Mouse (Mus musculus) heart, postnatal 14 days (tissue): ENCODE measurements around the gene Pde1b. TPM values are rescaled to one million over a fixed set of nuclear protein-coding genes. Genes with fewer than 3 reads are reported as not detected.

ENCODE experiments used
- DNase-seq, 2 experiments: peaks; one replicate each; pipeline ENCODE4 v3.0.0; 2021 to 2022
- intact Hi-C: fragments of 180-260 bp; cut with DNase I; formaldehyde crosslinking; loops from one replicate; pipeline ENCODE4 v1.15.1; 2025
- long read RNA-seq, 2 experiments: library from polyadenylated mRNA; stranded (forward); transcript quantifications; one replicate each; pipeline ENCODE4 v2.0.0; 2021
- total RNA-seq, 2 experiments: library from RNA; stranded (reverse); gene quantifications; 2 replicates each; pipeline ENCODE4 v1.2.3; 2021

Pde1b gene
- total RNA-seq = 1 to 10 TPM; 2.0 TPM
- long read RNA-seq, experiment 1, partial matches to known transcripts = 0 of 2 reads
- long read RNA-seq, experiment 1, other reads (novel, unspliced or antisense) = 0 of 2 reads
- long read RNA-seq, experiment 2, partial matches to known transcripts = 0 of 1 reads
- long read RNA-seq, experiment 2, other reads (novel, unspliced or antisense) = 0 of 1 reads

GRCm38 (mm10) chr15:103502435-103503250 is at the start of gene Pde1b:
Pde1b (plus strand) TSS chr15:103503034.
- intact Hi-C loops = no loop called here

DNA sequence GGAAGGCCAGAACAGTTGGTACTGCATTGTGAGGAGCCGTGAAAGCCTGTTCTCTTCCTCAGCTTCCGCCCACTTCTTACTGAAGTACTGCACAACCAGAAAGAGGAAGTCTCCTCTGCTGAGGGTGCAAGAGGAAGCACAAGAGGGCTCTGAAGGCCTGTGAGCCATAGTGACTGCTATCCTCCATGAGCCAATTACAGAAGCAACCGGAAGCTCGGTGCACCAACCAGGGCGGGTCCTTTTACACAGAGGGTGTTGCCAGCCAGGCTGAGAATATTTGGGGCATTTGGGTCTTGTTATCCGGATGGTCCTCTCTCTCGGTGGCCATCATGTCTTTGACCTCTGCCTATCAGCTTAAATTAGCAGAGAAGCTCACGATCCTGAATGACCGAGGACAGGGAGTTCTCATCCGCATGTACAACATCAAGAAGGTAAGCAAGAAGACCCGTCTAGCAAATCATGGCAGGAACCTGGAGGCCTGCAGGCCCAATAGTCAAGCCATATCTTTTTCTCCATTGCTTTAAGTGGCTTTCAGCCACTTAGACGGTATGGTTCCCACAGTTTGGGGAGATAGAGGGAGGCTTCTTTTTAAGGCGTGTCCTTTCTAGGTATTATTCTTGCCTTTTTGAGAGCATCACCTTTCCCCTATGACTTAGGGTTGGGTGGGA is 49.1 kb upstream of the Pde1b start, which contains the start of gene Nckap1l:
Gene Nckap1l, plus strand, starts transcription at position 244 of the 668 bp plus-strand sequence.
- intact Hi-C loops = no loop called here
- DNase-seq = peak; percentile 30 to 38

More at GRCm38 (mm10) chr15:103502435-103503250, at the start of gene Pde1b:
- DNase-seq = peak; percentile 57 to 63

- intact Hi-C loops = no loop called here
Measured at GRCm38 (mm10) chr15:103454449-103454848, 48.4 kb upstream of the Pde1b start.

DNA sequence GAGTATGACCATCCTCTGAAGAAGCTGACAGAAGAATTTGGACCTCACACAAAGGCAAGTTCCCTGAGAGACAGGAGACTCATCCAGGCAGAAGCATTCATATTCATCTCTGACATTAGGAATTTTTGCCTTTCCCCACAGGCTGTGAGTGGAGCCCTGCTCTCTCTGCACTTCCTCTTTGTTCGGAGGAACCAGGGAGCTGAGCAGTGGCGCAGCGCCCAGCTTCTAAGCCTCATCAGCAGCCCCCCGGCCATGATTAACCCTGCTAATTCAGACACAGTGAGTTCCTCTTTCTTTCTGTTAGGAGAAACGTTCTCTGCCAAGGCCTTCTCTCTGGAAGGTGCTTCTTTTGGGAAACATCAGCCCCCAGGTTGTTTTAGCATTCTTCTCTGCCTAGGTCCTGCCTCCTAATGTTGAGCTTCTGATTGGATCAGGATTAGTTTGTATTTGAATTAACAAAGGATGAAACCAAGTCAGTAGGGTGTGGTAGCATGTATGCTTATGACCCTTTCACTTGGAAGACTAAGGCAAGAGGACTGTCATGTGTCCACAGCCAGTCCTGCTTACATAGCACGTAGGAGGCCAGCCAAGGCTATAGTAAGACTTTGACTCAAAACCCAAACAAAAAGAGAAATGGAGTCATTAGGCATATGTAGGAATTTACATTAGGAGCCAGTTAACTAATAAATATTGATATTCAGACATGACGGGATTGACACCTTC is 40.1 kb upstream of the Pde1b start:
- DNase-seq = peak; percentile 6 to 11
- intact Hi-C loops = no loop called here

More at GRCm38 (mm10) chr15:103454449-103454848, 48.4 kb upstream of the Pde1b start:
- DNase-seq = no peak

GRCm38 (mm10) chr15:103471488-103472194 is 31.2 kb upstream of the Pde1b start:
- intact Hi-C loops = no loop called here
- DNase-seq = no peak

DNA sequence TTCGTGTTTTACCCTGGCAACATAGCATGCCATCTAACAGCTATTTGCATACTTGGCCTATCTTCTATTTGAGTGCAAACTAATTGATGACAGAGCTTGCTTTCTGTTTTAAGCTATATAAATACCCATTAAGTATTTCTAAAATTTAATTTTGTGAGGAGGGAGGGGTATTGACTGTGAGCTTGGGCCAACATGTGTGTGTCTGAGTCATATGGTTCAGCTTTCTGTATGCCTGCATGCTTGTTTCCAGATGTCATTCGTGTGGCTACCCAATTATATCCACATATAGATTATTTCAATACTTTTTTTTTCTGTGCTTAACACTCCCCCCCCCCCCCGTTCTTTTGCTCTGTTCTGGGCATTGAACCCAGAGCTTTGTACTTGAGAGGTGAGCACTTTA is 30.6 kb upstream of the Pde1b start:
- DNase-seq = no peak
- intact Hi-C loops = no loop called here

GRCm38 (mm10) chr15:103473182-103473581 is 29.7 kb upstream of the Pde1b start:
- intact Hi-C loops = no loop called here

DNA sequence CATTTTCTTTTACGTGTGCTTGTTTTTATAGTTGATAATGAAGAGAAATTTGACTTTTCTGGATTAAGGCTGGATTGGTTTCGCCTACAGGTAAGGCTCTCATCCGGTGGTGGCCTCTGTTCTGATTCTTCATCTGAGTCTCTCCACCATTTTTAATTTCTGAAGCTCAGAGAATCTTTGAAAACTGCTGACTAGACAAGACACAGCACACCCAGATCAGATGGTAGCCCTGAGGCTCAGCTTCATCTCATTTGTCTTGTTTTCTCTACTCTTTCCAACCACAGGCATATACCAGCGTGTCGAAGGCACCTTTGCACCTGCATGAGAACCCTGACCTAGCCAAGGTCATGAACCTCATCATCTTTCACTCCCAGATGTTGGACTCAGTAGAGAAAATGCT is 29.1 kb upstream of the Pde1b start:
- DNase-seq = no peak
- intact Hi-C loops = no loop called here

More at GRCm38 (mm10) chr15:103473182-103473581, 29.7 kb upstream of the Pde1b start:
- DNase-seq = no peak

- no peak for DNase-seq
- intact Hi-C loops = no loop called here
Measured at GRCm38 (mm10) chr15:103479080-103479606, 23.7 kb upstream of the Pde1b start.

DNA sequence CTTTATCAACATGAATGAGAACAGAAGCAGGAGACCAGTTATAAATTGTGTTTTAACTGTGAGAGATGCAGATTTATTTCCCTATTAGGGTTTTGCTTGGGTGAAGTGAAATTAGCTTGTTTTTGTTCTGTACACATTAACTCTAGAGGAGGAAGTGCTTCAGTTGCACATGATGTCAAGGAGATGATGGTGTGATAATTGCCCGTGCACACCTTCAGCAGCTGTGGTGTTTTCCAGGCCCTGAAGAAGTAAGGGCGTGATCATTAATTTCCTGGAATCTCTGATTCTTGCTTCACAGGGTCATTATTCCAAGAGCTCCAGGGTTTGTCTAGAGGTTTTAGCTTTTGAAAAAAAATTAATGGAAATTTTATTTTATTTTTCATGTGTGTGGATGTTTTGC is 22.7 kb upstream of the Pde1b start:
- DNase-seq = no peak
- intact Hi-C loops = no loop called here

- intact Hi-C loops = no loop called here
- DNase-seq = peak in 1 of 2 experiments; percentile 19
Measured at GRCm38 (mm10) chr15:103482488-103482887, 20.3 kb upstream of the Pde1b start.

- intact Hi-C loops = no loop called here
Measured at GRCm38 (mm10) chr15:103484490-103484889, 18.3 kb upstream of the Pde1b start.

DNA sequence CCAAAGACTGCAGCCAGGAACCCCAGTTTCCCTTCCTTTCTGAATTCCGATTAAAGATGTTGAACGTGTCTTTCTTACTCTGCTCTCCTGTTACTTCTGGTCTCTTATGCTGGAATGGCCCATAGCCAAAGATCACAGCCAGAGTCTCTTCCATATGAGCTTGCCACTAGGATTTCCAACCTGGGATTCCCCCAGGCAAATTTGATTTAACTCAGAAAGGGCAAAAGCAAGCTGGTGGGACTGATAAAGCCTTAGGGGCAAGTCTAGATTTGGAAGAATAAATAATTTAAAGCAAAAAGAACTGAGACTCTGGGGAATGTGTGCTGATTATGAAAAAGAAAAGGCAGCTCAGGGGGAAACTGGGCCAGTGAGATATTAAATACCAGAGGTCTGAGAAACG is 17.7 kb upstream of the Pde1b start:
- DNase-seq = no peak
- intact Hi-C loops = no loop called here

More at GRCm38 (mm10) chr15:103484490-103484889, 18.3 kb upstream of the Pde1b start:
- DNase-seq = no peak

- intact Hi-C loops = no loop called here
- no peak for DNase-seq
Measured at GRCm38 (mm10) chr15:103486658-103487057, 16.2 kb upstream of the Pde1b start.

DNA sequence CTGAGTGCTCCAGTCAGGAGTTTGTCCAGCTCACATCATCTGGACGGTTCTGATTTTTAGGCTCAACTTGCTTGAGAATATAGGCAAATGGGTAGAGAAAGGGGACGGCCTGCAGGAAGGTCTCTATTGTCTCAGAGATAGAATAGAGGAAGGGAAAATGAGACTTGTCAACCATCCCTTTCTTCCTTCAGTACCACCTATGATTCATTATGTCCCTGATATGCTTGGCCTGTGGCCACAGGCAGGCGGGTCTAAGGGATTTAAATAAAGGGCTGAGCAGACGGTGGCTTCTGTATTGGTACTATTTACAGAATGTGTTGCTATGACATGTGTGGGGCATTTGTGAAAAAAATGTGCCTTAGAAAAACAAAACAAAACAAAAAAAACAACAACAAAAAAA is 14.5 kb upstream of the Pde1b start:
- intact Hi-C loops = no loop called here

GRCm38 (mm10) chr15:103496204-103497140 is 6.4 kb upstream of the Pde1b start:
- no peak for DNase-seq
- intact Hi-C loops = no loop called here

More for the DNA sequence above, 14.5 kb upstream of the Pde1b start:
- no peak for DNase-seq

- intact Hi-C loops = no loop called here
Measured at GRCm38 (mm10) chr15:103498157-103498556, 4.7 kb upstream of the Pde1b start.

GRCm38 (mm10) chr15:103500723-103501122 is 2.1 kb upstream of the Pde1b start:
- intact Hi-C loops = no loop called here
- no peak for DNase-seq

More at GRCm38 (mm10) chr15:103498157-103498556, 4.7 kb upstream of the Pde1b start:
- DNase-seq = no peak
